Mouse (Mus musculus) kidney, postnatal 10 days (tissue): ENCODE results near the gene Ap1b1.

ENCODE experiments used
- DNase-seq: peaks from one replicate; pipeline ENCODE4 v3.0.0; 2021; ENCODE audit warnings: mixed read lengths

Ap1b1 gene

DNA sequence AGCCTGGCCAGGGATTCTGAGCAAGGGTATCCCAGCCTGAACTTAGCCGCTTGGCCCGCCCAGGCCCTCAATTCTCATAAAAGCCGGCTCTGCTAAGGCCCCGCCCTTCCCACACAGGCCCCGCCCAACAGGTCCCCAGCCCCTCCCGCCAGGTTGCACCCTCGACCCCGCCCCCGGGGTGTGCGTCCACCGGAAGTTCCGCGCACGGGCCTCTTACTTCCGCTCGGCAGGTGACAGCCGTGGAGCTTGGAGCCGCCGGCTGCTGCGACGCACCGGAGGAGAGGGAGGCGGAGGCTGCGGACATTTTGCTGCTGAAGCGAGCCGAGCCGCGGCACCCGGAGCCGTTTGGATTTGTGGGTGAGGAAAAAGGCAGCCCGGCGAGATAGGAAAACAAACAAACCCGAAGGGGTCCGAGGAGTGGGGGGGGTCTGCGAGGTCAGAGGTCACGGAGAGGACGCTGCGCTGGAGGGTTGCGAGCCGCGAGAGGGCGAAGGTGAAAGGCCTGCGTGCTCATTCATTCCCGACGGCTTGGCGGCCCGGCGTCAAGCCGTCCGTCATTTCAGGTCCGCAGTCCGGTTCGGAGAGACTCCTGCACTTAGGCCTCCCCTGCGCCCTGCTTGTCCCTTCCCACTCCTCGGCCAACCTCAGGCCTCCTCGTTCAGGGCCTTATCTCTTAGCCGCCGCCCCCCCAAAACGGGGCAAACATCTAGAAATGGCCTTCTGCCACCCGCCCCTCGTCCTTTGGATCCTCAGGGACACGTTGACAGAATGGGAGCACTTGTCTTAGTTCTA is at the start of gene Ap1b1:
Gene Ap1b1 (plus strand): TSS at position 130 of the 792 bp plus-strand sequence.
- peak; percentile 97 for DNase-seq

DNA sequence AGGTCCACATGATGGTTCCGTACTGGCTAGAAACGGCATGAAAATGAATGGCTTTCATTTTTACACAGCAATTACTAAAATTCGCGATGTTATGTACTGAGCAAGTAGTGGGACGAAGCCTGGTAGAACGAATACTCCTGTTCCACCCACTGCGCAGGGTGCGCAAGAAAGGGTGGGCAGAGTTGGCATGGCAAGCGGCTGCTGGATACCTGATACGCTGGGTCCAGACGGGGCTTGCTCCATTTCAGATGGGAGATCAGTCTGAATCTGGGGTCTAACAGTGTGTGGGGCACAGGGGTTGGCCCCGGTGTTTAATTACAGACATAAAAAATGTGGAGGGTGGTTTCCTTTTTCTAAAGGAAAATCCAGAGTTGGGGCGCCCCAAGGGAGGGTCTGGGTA is 40.1 kb upstream of the Ap1b1 start:
- no peak for DNase-seq

DNA sequence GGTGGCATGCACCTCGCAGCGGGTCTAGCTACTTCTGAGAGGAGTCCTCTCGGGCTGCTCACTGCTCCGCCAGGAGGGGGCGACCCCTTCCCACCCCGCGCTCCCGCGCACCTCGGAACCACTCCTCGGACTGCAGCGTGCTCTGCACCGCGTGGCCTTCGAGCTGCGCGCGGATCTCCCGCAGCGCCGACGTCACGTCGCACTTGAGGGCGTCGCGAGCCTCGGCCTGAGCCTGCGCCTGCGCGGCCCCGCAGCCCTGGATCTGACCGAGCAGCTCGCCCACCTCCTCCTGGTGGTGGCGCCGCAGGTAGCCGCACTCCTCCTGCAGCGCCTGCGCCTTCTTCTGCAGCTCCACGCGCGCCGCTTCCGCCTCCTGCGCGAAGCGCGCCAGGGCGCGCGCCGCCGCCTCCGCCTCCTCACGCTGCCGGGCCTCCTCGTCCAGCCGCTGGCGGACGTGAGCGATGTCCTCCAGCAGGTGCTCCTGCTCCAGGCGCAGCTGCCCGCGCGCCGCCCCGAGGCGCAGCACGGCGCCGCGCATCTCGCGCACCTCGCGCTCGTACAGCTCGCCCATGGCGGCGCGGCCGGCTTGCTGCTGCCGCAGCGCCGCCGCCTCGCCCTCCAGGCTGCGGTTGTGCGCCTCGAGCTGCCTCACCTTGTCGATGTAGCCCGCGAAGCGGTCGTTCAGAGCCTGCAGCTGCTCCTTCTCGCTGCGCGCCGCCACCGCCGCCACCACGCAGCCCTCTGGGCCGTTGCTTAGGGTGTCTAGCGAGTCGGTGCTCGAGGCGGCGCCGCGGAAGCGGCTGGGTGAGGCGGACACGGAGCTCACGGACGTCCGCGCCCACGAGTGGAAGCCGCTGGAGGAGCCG is 39.4 kb upstream of the Ap1b1 start:
- DNase-seq, result peak; percentile 60

DNA sequence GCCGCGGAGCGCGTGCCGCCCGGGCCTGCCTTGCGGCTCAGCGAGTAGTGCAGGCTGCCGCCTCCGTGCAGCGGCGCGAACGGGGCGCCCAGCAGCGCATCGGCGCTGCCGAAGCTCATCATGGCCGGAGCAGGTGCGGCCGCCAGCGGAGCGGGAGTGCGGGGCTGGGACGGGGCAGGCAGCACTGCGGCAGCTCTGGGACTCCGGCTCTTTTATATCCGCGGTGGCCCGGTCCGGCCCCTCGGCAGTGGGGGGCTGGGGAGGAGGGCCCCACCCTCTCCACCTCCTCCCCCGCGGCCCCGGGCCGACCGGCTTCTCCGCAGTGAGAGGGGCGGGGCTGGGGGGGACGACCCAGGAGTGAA is 38.8 kb upstream of the Ap1b1 start, which contains the start of gene Nefh:
Gene Nefh (minus strand): TSS at position 252 of the 362 bp plus-strand sequence.
- DNase-seq, result no peak

DNA sequence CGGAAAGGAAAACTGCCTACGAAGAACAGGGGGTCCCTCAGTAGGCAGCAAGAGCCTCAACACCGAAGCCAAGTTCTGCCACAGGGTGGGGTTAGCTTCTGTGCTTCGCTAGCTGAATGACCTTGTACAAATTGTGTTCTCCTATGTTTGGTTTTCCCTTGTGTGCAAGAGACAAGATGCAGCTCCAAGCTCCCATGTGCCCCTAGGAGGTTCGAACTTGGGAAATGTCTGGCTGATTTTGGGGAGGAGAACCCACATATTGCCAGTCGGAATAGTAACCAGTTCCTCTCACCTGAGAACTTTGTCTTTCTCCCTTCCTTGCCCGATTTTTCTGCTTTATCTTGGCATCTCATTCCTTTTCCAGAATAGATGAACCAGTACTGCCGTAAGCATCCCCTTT is 37.8 kb upstream of the Ap1b1 start:
- no peak for DNase-seq

DNA sequence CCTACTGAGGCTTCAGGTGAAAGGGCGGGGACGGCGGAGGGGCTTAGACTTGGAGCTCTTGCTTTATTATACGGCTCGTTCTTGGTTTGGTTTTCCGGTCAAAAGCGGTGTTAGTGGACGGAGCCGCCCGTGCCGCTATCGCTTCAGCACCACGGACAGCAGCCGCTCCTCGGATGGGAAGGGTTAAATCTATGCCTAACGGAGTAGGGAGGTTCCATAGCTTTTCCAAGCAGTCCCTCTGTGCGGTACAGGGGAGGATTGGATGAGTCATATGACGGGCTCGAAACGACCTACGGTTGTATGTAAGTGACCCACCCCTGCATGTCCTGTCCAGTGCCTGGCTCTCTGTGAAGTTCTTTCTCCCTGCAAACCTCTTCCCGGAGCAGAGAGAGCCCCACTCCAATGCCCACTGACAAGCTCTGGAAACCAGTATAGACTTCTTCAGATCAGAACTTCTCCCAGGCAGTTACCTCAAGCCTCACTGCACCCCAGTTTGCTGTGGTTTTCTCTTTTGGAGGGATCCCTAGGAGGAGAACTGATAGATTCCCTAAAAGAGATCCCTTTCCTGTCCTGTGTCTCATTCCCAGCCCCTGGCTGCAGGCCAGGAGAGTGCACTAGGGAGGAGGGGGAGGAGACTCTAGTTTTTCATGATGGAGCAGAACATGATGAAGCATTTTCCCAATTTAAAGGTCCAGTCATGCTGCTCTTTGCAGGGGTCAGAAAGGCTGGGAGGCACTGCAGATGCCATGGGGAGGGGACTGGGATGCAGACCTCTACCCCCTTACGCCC is 37.2 kb upstream of the Ap1b1 start:
- peak; percentile 87 for DNase-seq

DNA sequence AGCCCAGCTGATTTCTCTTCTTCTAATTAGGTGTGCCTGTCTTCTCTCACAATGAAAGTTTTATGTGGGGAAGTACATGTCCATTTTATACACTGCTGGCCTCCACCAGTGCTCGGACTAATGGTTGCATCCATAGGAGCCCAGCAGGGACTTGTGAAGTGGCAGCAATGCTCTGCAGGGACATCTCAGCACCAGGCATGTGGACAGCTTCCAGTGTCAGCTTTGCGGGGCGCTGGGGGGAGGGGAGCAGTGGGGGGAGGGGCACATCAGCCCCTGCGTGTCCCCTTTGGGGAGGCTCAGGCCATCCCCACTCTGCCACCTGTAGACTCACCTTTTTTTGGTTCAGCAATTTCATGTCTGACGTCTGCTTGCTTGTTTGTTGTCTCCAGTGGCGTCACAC is 33.2 kb upstream of the Ap1b1 start:
- peak; percentile 42 for DNase-seq

DNA sequence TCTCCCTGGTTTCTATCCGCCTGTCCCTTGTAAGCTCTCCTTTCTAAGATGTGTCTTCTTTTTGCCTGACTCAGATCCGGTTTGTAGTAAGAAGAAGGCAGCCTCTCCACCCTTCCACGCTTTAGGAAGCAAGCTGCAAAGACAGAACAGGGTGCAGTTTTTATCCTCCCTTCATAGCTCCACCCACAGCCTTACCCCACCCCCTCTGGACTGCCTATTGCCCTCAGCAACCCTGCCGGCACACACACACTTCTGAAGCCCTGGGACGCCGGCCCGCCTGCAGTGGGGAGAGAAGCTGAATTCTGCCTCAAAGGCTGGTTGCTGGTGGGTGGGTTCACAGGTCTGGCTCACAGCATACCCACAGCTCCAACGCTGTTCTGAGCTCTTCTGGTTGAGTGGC is 32.7 kb upstream of the Ap1b1 start:
- DNase-seq, result peak; percentile 48

DNA sequence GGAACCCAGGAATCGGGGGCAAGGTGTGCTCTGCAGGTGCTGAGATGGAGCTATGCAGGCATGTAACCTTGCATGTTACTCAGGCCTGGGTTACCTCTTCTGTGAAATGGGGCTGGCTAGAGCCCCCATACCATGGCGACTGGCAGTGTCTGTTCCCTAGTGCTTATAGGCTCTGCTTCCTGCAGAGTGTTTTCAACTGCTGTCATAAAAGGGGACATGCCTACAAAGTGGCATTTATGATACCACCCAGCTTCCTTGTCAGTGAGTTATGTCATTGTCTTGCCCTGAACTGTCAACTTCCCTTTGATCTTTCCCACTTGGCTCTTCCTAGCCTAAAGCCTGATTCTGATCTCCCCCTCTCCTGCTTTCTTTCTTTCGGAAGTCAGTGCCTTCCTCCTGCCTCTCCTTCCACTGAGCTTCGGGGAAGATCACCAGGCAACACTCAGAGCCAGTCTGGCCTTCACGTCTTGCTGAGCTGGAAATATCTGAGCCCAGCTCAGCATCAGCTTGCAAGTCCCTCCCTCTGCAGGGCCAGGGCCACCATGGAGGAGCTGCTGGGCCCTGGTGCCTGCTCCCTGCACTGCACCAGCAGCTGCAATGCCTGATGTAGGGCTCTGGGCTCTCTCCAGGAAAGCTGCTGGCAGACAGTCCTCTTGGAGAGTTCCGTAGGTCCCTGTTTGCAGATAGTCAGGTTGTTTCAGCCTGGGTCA is 23.4 kb upstream of the Ap1b1 start:
- DNase-seq, result no peak

DNA sequence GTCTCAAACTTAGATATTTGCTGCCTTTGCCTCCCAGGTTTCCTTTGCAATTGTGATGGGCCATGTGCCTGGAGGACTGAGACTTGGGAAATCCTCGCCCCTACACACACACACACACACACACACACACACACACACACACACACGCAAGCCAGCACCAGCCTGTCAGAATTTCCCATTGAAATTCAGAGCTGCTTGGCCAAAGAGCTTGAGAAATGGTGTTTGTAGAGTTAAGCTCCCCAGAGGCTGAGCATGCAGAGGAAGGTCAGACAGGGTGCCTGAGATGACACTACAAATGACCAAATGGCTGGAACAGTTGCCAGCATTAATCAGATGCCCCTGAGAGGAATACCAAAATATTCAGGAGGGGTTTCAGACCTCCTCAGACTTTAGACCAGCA is 20.3 kb upstream of the Ap1b1 start:
- DNase-seq, result no peak

DNA sequence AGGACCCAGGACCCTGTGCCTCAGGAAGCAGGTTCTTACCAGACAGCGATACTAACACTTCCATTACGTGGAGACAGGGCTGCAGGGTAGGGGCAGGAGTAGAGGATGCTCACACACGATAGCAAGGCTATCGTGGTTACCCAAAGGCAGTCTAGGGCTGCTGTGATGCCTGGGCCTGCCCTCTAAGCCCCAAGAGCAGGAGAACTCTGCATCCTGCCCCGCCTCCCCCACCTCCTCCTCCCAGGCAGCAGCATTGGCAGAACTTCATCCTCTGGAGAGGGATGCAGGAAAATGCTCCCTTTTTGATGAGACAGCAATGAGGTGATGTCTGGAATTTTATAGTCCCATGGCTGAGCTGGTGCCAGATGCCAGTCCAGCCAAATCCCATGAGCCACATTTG is 19.7 kb upstream of the Ap1b1 start:
- peak; percentile 45 for DNase-seq

DNA sequence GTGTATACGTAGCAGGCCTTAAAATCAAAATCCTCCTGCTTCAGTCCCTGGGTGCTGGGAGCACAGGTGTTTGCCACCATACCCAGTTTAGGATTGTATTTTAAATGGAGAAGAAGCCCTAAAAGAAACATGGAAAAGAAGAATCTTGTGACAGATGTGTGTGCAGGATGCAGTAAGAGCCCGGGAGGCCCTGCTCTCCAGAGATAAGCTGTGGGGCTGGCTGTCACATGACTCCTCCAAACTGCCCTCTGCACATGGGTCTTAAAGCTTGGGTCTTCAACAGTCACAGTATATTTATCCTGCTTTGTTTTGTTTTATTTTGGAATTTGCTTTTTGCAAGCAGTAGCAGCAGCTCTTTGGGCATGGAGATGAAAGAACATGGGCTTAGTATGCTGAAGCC is 19.1 kb upstream of the Ap1b1 start:
- DNase-seq, result no peak

DNA sequence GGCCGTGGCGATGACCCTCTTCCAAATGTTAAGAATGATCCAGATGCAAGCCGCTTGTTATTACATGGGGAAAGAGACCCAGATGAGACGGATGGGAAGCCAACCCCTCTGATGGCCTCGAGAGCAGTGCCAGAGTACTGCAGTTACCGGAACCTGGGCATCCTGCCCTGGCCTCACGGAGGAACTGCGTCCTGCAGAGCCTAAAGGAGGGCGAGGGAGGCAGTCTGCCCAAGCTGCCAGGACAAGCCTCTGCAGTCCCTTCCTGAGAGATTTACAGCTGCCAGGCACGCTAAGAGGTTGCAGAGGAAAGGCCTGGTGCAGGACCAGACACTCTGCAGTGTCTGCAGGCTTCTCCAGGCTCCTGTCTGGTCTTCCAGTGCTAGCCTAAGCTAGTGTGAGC is 18.2 kb upstream of the Ap1b1 start:
- peak; percentile 60 for DNase-seq

DNA sequence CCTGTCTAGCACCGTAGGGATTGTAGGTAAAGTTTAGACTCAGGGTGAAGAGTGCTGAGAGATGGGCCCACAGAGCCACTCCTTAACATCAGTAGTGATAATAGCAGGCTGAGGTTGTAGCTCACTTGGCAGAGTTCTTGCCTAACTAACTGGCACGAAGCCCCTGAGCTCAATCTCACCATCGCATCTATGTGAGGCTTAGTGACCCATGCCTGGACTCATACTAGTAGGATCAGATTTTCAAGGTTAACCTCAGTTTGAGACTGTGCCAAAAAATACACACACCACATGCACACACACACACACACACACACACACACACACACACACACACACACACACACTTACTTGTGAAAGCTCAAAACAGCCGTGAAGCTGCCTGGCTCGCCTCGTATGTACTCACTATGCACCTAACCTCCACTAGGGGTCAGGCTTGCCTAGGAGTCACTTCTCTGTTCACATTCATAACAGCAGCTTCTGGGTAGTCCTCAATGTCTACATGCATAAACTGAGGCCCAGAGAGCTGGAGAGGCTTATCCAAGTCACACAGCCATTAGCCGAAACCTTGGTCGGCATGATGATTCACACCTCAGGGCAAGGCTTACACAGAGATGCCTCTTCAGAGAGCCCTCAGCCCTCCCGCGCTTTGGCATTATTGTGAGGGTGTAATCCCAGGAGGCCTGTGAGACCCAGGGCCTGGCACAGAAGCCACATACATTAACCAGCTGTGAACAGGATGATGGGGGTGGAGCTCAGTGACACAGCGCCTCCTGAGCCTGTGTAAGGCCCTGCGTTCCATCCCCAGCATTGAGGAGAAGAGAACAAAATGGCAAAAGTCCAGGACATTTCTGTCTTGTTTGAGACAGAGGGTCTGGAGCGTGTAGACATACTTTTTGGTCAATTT is 13.4 kb upstream of the Ap1b1 start:
- peak; percentile 74 for DNase-seq

DNA sequence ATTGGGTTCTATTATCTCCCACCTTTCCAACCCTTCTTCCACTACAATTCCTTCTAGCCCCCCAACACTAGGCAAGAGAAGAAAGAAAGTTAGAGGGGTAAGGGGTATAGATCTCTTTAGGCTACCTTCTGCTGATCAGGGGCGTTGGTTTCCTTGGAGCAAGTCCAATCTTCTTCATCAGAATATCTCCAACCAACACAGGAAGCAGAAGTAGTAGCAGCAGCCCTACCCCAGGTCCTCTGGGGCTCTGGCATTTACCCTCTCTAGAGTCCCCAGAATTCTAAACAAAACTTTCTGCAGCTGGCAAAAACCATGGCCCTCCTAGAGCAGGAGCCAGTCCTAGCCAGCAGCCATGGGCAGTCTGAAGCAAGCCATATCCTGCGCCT is 12.8 kb upstream of the Ap1b1 start:
- no peak for DNase-seq

DNA sequence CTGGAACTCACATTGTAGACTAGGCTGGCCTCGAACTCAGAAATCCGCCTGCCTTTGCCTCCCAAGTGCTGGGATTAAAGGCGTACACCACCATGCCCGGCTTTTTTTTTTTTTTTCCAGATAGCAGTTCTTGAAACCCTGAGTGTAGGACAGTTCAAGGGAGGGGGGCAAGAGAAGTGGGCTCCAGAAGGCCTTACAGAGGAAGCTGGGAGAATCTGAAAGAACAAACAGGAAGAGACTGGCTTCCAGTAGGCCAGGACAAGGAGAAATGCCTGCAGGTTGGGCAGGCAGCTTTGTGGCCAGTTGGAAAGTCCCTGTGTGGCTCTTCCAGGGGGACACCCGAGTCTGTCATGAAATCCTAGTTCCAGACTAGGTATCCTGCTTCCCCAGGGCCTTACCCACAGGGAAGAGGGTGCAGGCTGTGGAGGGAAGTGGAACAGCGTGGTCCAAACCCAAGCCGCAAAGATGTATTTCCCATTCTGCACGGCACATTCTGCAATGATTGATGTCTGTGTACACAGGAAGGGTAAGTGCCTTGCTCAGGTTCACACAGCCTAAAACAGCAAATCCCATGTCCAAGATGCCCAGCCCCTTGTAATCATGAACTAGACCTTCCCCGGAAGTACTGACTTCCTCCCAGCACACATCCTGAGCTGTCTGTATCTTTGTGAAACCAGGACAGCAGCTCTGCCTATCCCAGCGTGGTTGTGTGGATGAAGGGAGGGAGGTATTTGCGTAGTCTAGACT is 12.1 kb upstream of the Ap1b1 start:
- peak; percentile 32 for DNase-seq

DNA sequence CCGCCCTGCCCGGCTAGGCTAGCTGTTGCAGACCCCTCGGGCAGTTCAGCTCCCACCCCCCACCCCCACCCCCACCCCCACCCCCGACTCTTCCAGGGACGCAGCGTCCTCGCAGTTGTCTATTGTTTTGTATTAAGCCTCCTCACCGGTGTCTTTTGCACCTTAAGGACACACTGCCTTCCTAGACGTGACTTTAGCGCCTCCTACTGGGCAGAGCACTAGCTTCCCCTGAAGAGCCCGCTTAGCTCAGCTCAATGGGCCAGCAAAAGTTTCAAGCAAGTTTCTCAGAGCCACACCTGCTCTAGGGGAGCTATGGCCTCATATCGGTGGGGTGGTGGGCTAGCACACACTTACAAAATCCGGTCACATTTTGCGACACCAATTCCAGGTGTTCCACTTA is 11.0 kb upstream of the Ap1b1 start:
- DNase-seq, result peak; percentile 88

DNA sequence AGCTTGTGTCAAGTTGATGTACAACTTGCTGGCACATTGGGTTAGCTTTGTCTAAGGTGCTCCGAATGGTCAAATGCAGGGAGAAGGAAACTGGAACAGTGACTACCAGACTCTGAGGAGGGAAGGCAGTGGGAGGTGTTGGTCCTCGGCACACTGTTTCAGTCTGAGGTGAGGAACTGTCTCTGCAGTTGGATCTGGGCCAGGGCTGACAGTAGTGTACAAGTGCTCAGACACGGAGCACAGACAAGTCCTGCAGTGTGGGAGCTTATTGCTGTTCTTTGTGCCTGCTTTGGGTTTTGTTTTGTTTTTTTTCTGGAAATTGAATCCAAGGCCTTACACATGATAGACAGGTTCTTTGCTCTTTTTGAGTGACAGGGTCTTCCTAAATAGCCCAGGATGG is 3.6 kb upstream of the Ap1b1 start:
- peak; percentile 35 for DNase-seq

DNA sequence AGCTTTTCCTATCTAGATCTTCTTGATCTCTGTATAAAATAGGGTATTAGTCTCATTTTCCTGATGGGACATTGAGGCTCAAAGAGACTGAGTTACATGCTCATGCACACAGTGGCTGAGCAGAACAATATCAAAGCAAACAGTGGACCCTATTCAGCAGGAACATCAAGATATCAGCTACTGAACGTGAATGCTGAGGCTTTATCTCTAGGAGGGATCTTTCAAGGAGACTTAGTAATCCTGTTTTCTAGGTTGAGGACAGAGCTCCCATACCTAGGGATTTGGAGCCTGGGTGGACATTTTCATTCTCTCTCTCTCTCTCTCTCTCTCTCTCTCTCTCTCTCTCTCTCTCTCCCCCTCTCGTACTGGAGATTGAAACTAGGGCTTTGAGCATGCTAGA is 3.1 kb upstream of the Ap1b1 start:
- no peak for DNase-seq

DNA sequence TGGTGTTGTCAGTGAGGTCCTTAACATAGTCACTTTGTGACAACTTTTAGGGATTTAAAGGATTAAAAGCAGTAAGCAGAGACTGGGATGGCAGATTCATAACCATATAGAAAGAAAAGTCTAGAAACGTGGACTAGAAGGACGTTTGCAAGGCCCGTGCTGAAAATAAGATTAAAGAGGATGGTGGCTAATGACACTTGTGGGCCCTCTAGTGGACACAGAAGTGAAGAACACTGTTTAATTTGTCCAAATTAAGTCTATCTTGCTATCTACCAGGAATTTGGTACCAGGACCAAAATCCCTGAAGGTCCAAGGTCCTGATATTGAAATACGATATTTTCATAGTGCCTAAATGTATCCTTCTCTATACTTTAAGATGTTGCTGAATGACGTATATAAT is 2.4 kb upstream of the Ap1b1 start:
- DNase-seq, result peak; percentile 48

DNA sequence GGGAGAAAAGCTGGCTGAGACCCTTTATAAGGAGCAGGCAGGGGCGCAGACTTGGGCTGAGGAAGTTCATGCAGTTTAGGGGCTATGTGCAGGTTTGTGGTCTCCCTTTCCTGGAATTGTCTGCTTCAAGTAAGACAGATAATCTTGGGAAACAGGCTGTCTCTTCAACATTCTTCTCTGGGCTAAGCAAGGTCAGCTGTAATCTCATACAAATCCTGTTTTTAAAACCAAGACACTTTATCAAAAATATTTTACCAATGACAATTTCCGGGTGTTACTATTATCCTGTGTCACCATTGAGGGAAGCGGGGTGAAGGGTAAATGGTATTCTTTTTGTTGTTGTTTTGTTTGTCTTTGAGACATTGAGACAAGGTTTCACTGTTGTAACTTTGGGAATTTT is 1.8 kb upstream of the Ap1b1 start:
- DNase-seq, result no peak
